Mouse (Mus musculus): ENCODE measurements around the gene Gm17617. TPM values are rescaled to one million over a fixed set of nuclear protein-coding genes. Genes with fewer than 3 reads are reported as not detected.

Gene Gm17617
- polyA plus RNA-seq, 1 experiment from 2014 or later: not detected

- WGBS: 1% methylated on average over 67 of the region's 68 CpGs
Observed at GRCm38 (mm10) chr13:55152621-55153415, 19.5 kb upstream of the Gm17617 start, which contains the start of gene Fgfr4. Gene Fgfr4 (plus strand): TSS chr13:55152640.

DNA sequence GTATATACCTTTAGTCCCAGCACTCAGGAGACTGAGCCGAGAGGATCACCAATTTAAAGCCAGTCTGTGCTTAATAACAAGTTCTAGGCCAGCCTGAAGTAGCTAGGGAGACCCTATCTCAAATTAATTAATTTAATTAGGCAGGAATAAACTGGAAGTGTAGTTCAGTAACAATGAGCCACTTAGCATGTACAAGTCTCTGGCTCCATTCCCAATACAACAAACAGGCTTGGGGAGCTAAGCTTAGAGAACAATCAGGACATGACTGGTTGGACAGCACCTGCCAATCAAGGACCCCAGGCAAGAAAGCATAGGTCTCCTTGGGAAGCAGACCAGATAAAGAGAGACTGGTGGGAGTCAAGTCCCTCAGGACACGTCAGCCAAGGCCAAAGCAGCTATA is 6.9 kb upstream of the Gm17617 start:
- H3K27me3 ChIP-seq (replicated peaks; ENCODE audit: control insufficient read depth, insufficient read depth, low read length): no peaks in the 10 kb centered on the region
- no peak overlapping the region for H3K9ac ChIP-seq (ENCODE audit: low read depth, low read length)
- H3K27ac ChIP-seq (ENCODE audit: low read depth, low read length): no peak overlapping the region
- H3K4me2 ChIP-seq (replicated peaks; ENCODE audit: low read depth): no peak overlapping the region
- WGBS: 88% methylated on average over 2 of the region's 2 CpGs
- H3K36me3 ChIP-seq (ENCODE audit: control insufficient read depth, insufficient read depth): no peaks in the 10 kb centered on the region
- no peaks in the 10 kb centered on the region for H3K9me3 ChIP-seq (ENCODE audit: control insufficient read depth)
- TF ChIP-seq CTCF (IDR thresholded peaks at IDR 0.05; ENCODE audit: low read depth): no peak
- no peak for ATAC-seq
- no peak overlapping the region for H3K4me3 ChIP-seq (ENCODE audit: low read depth, low read length)
- no peaks in the 10 kb centered on the region for H3K4me1 ChIP-seq (replicated peaks; ENCODE audit: control insufficient read depth, insufficient read depth, low read length)

More at GRCm38 (mm10) chr13:55152621-55153415, 19.5 kb upstream of the Gm17617 start, which contains the start of gene Fgfr4:
- peak within 1 kb of the TSS; percentile 95 for H3K4me2 ChIP-seq (replicated peaks; ENCODE audit: low read depth)
- no peaks in the 10 kb centered on the region for H3K9me3 ChIP-seq (ENCODE audit: control insufficient read depth)
- peak; percentile 92 for ATAC-seq
- peak within 1 kb of the TSS; percentile 79 for H3K9ac ChIP-seq (ENCODE audit: low read depth, low read length)
- TF ChIP-seq CTCF (IDR thresholded peaks at IDR 0.05; ENCODE audit: low read depth): no peak
- H3K4me3 ChIP-seq (ENCODE audit: low read depth, low read length): peak within 1 kb of the TSS; percentile 62
- H3K27me3 ChIP-seq (replicated peaks; ENCODE audit: control insufficient read depth, insufficient read depth, low read length): no peaks in the 10 kb centered on the region
- H3K27ac ChIP-seq (ENCODE audit: low read depth, low read length): peak within 1 kb of the TSS; percentile 94
- no peaks in the 10 kb centered on the region; the same call in 1 of the 2 replicates for H3K4me1 ChIP-seq (replicated peaks; ENCODE audit: control insufficient read depth, insufficient read depth, low read length)
- H3K36me3 ChIP-seq (ENCODE audit: control insufficient read depth, insufficient read depth): peaks cover 8% of the 10 kb centered on the region; the same call in 1 of the 2 replicates

DNA sequence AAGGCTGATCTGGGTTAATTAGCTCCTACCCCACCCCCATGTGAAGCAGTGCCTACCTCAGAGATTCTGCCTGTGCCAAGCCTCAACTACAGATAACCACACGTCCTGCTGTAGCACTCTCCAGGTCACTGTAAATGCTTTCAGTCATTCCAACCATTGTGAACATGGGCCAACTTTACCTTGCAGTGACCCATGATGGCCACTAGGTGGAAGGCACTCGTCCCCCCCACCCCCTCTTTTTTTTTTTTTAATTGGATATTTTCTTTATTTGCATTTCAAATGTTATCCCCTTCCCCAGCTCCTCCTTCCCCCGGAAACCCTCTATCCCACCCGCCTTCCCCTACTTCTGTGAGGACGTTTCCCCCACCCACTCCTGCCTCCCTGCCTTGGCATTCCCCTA is 2.0 kb upstream of the Gm17617 start:
- Histone ChIP-seq H3K4me2 (replicated peaks; ENCODE audit: low read depth) (no peak overlapping the region; the same call in 1 of the 2 replicates), H3K9me3 (ENCODE audit: control insufficient read depth) (no peaks in the 10 kb centered on the region), H3K27ac (ENCODE audit: low read depth, low read length) (no peak overlapping the region), H3K9ac (ENCODE audit: low read depth, low read length) (no peak overlapping the region), H3K4me3 (ENCODE audit: low read depth, low read length) (no peak overlapping the region), H3K4me1 (replicated peaks; ENCODE audit: control insufficient read depth, insufficient read depth, low read length) (no peaks in the 10 kb centered on the region), H3K27me3 (replicated peaks; ENCODE audit: control insufficient read depth, insufficient read depth, low read length) (no peaks in the 10 kb centered on the region), H3K36me3 (ENCODE audit: control insufficient read depth, insufficient read depth) (peaks cover 26% of the 10 kb centered on the region)
- whole genome bisulfite sequencing: 10% methylated on average over 5 of the region's 5 CpGs
- TF ChIP-seq CTCF (IDR thresholded peaks at IDR 0.05; ENCODE audit: low read depth): peak; percentile 75
- no peak for ATAC-seq

DNA sequence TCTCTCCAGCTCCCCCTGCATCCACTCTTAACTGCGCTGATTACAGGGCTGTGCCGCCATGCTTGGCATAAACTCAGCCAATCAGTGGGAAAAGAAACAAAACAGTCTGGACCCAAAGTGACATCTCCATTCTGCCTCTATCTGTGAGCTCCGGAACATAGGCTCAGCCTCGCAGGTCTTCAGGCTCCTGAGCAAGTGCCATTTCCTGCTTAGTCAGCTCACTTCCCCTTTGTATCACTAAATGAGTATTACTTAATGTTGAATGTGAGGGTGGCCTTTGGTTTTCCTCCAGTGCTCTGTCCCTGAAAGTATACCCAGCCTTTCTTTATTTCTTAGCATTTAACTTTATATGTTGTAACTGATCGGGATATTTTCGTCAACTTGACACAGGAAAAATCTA is 8.4 kb downstream of the Gm17617 start:
- Histone ChIP-seq H3K9ac (ENCODE audit: low read depth, low read length) (no peak overlapping the region), H3K27me3 (replicated peaks; ENCODE audit: control insufficient read depth, insufficient read depth, low read length) (no peaks in the 10 kb centered on the region), H3K4me2 (replicated peaks; ENCODE audit: low read depth) (no peak overlapping the region), H3K4me3 (ENCODE audit: low read depth, low read length) (no peak overlapping the region), H3K4me1 (replicated peaks; ENCODE audit: control insufficient read depth, insufficient read depth, low read length) (no peaks in the 10 kb centered on the region), H3K9me3 (ENCODE audit: control insufficient read depth) (no peaks in the 10 kb centered on the region), H3K36me3 (ENCODE audit: control insufficient read depth, insufficient read depth) (peaks cover 37% of the 10 kb centered on the region), H3K27ac (ENCODE audit: low read depth, low read length) (no peak overlapping the region)
- ATAC-seq: no peak
- WGBS: 93% methylated on average over 6 of the region's 6 CpGs
- no peak for TF ChIP-seq CTCF (IDR thresholded peaks at IDR 0.05; ENCODE audit: low read depth)

DNA sequence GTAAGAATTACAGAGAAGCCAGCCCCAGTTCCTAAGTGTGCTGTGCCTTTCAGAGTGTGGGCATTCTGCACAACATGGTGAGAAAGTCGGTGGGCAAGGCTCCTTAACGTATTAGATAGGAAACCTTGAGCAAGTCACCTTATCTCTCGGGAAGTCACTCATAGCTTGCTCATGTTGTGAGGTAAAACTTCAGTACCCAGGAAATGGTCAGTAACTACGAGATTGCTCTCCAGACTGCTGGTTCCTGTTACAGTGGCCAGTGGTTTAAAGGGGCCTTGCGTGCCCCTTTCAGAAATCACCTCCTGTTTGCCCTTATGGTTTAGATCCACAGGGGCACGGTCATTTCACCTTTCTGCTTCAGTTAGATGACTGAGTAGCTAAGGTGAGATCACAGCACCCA is 19.0 kb downstream of the Gm17617 start:
- Histone ChIP-seq H3K9me3 (ENCODE audit: control insufficient read depth) (no peaks in the 10 kb centered on the region), H3K27ac (ENCODE audit: low read depth, low read length) (peak overlapping the region; percentile 9; the same call in 1 of the 2 replicates), H3K27me3 (replicated peaks; ENCODE audit: control insufficient read depth, insufficient read depth, low read length) (no peaks in the 10 kb centered on the region), H3K4me1 (replicated peaks; ENCODE audit: control insufficient read depth, insufficient read depth, low read length) (no peaks in the 10 kb centered on the region), H3K4me2 (replicated peaks; ENCODE audit: low read depth) (no peak overlapping the region), H3K4me3 (ENCODE audit: low read depth, low read length) (no peak overlapping the region), H3K36me3 (ENCODE audit: control insufficient read depth, insufficient read depth) (peaks cover 27% of the 10 kb centered on the region), H3K9ac (ENCODE audit: low read depth, low read length) (no peak overlapping the region)
- no peak for TF ChIP-seq CTCF (IDR thresholded peaks at IDR 0.05; ENCODE audit: low read depth)
- ATAC-seq: peak; percentile 39; the same call in 1 of the 2 replicates
- WGBS: 65% methylated on average over 6 of the region's 6 CpGs

- no peak overlapping the region for H3K4me2 ChIP-seq (replicated peaks; ENCODE audit: low read depth)
- H3K27ac ChIP-seq (ENCODE audit: low read depth, low read length): no peak overlapping the region
- ATAC-seq: no peak
- WGBS: 75% methylated on average over 8 of the region's 8 CpGs
- H3K9me3 ChIP-seq (ENCODE audit: control insufficient read depth): no peaks in the 10 kb centered on the region
- no peak overlapping the region for H3K9ac ChIP-seq (ENCODE audit: low read depth, low read length)
- H3K36me3 ChIP-seq (ENCODE audit: control insufficient read depth, insufficient read depth): 0 out of 2 replicates have a peak, but pooled peaks cover 5% of the 10 kb centered on the region
- peaks cover 7% of the 10 kb centered on the region; the same call in 1 of the 2 replicates for H3K4me1 ChIP-seq (replicated peaks; ENCODE audit: control insufficient read depth, insufficient read depth, low read length)
- no peaks in the 10 kb centered on the region for H3K27me3 ChIP-seq (replicated peaks; ENCODE audit: control insufficient read depth, insufficient read depth, low read length)
- TF ChIP-seq CTCF (IDR thresholded peaks at IDR 0.05; ENCODE audit: low read depth): no peak
- no peak overlapping the region for H3K4me3 ChIP-seq (ENCODE audit: low read depth, low read length)
Observed at GRCm38 (mm10) chr13:55107694-55108093, 25.7 kb downstream of the Gm17617 start.

Data from intestine, postnatal 0 days (tissue).